Mouse (Mus musculus) CD4-positive, CD25-positive, alpha-beta regulatory T cell, adult 4 months (primary cell): ENCODE data around the gene Kcnn1. TPM values are rescaled to one million over a fixed set of nuclear protein-coding genes. Genes with fewer than 3 reads are reported as not detected.

Source experiments
- polyA plus RNA-seq, 2 experiments: library from polyadenylated mRNA; unstranded; fragments of 100-300 nt; shearing (Covaris generic); gene quantifications; one replicate each; pipeline ENCODE4 v1.2.1; 2017

Gene Kcnn1
- polyA plus RNA-seq, 2 experiments from 2014 or later, result not detected

Other genes starting within 250 kb of the Kcnn1 start
- gene Lrrc25, start 247.1 kb downstream of the Kcnn1 start, polyA plus RNA-seq, result under 1 TPM; 0.43 to 0.89 TPM
- not detected for gene Gdf15, start 230.8 kb downstream of the Kcnn1 start, polyA plus RNA-seq
- 1 to 10 TPM; 7.0 to 9.5 TPM for gene Pgpep1, start 202.9 kb downstream of the Kcnn1 start, polyA plus RNA-seq
- 10 to 100 TPM; 86.8 to 94.5 TPM for gene Lsm4, start 190.0 kb downstream of the Kcnn1 start, polyA plus RNA-seq
- 10 to 100 TPM in 1 of 2 experiments, 1 to 10 TPM in 1; 7.6 to 23.3 TPM for gene Jund, start 164.3 kb downstream of the Kcnn1 start, polyA plus RNA-seq
- gene Iqcn, start 159.8 kb downstream of the Kcnn1 start, polyA plus RNA-seq, result under 1 TPM in 1 of 2 experiments, not detected in 1; 0.07 TPM
- gene Gm3336, start 144.7 kb downstream of the Kcnn1 start, polyA plus RNA-seq, result not detected
- gene Pde4c, start 139.5 kb downstream of the Kcnn1 start, polyA plus RNA-seq, result under 1 TPM; 0.66 to 0.94 TPM
- gene Rab3a, start 108.6 kb downstream of the Kcnn1 start, polyA plus RNA-seq, result 1 to 10 TPM; 7.5 to 9.6 TPM
- 10 to 100 TPM; 30.2 to 39.2 TPM for gene Mpv17l2, start 102.3 kb downstream of the Kcnn1 start, polyA plus RNA-seq
- gene Pik3r2, start 86.5 kb downstream of the Kcnn1 start, polyA plus RNA-seq, result 1 to 10 TPM; 4.3 to 4.5 TPM
- gene Mast3, start 58.2 kb downstream of the Kcnn1 start, polyA plus RNA-seq, result 10 to 100 TPM; 15.1 to 17.5 TPM
- gene Il12rb1, start 54.8 kb downstream of the Kcnn1 start, polyA plus RNA-seq, result 10 to 100 TPM; 13.7 to 24.7 TPM
- gene Arrdc2, start 23.5 kb downstream of the Kcnn1 start, polyA plus RNA-seq, result 1 to 10 TPM; 3.4 to 3.7 TPM
- gene Ccdc124, start 10.7 kb upstream of the Kcnn1 start, polyA plus RNA-seq, result 10 to 100 TPM; 61.0 to 62.7 TPM
- not detected for gene Slc5a5, start 29.5 kb upstream of the Kcnn1 start, polyA plus RNA-seq
- gene Rpl18a, start 34.2 kb upstream of the Kcnn1 start, polyA plus RNA-seq, result over 10,000 TPM in 1 of 2 experiments, 1,000 to 10,000 TPM in 1; 9,999 to 11,110 TPM
- 10 to 100 TPM; 13.8 to 17.2 TPM for gene Map1s, start 42.7 kb upstream of the Kcnn1 start, polyA plus RNA-seq